Mouse (Mus musculus): ENCODE measurements at regions not wholly inside any gene's neighbourhood (a gene's known extent, or its start where the extent isn't known, plus 50 kb on each side); places are given as distances from the start of the nearest gene placed in this dataset.
"Not testable (repeated sequence)": the region's sequence is repeated elsewhere in the genome, so short reads cannot be mapped to it uniquely, and the experiment has no call there.

GRCm38 (mm10) chr3:8310379-8311128 is 1299.3 kb downstream of the Zfp704 start:
- peak; percentile 41 for DNase-seq (ENCODE audit: low spot score)

- no peak for DNase-seq (ENCODE audit: low spot score)
Measured at GRCm38 (mm10) chr3:8307296-8307695, 1302.6 kb downstream of the Zfp704 start.

- DNase-seq (ENCODE audit: low spot score): no peak
Measured at GRCm38 (mm10) chr3:8304784-8305183, 1305.1 kb downstream of the Zfp704 start.

- DNase-seq (ENCODE audit: low spot score): no peak
Measured at GRCm38 (mm10) chr3:8293036-8293435, 1316.8 kb downstream of the Zfp704 start.

- no peak for DNase-seq (ENCODE audit: low spot score)
Measured at GRCm38 (mm10) chr3:8289558-8289957, 1320.3 kb downstream of the Zfp704 start.

GRCm38 (mm10) chr3:8288437-8288836 is 1321.4 kb downstream of the Zfp704 start:
- no peak for DNase-seq (ENCODE audit: low spot score)

- no peak for DNase-seq (ENCODE audit: low spot score)
Measured at GRCm38 (mm10) chr3:8284655-8285428, 1325.0 kb downstream of the Zfp704 start.

GRCm38 (mm10) chr3:8282411-8282810 is 1327.5 kb downstream of the Zfp704 start:
- DNase-seq (ENCODE audit: low spot score): no peak

- DNase-seq (ENCODE audit: low spot score): no peak
Measured at GRCm38 (mm10) chr3:8276661-8277060, 1333.2 kb downstream of the Zfp704 start.

- no peak for DNase-seq (ENCODE audit: low spot score)
Measured at GRCm38 (mm10) chr3:8270935-8271298, 1339.0 kb downstream of the Zfp704 start.

GRCm38 (mm10) chr3:8270009-8270934 is 1339.6 kb downstream of the Zfp704 start:
- no peak for DNase-seq (ENCODE audit: low spot score)

- no peak for DNase-seq (ENCODE audit: low spot score)
Measured at GRCm38 (mm10) chr3:8265783-8266182, 1344.1 kb downstream of the Zfp704 start.

- DNase-seq (ENCODE audit: low spot score): no peak
Measured at GRCm38 (mm10) chr3:8264366-8265033, 1345.4 kb downstream of the Zfp704 start.

- DNase-seq (ENCODE audit: low spot score): no peak
Measured at GRCm38 (mm10) chr3:8257293-8257692, 1352.6 kb downstream of the Zfp704 start.

- DNase-seq (ENCODE audit: low spot score): no peak
Measured at GRCm38 (mm10) chr3:8252311-8252710, 1357.6 kb downstream of the Zfp704 start.

- DNase-seq (ENCODE audit: low spot score): no peak
Measured at GRCm38 (mm10) chr3:8248911-8249310, 1361.0 kb downstream of the Zfp704 start.

- not testable (repeated sequence) for DNase-seq (ENCODE audit: low spot score)
Measured at GRCm38 (mm10) chr3:8245822-8246221, 1364.1 kb downstream of the Zfp704 start.

- peak; percentile 79 for DNase-seq (ENCODE audit: low spot score)
Measured at GRCm38 (mm10) chr3:8245195-8245789, 1364.6 kb downstream of the Zfp704 start.

- peak; percentile 61 for DNase-seq (ENCODE audit: low spot score)
Measured at GRCm38 (mm10) chr3:8244526-8245194, 1365.2 kb downstream of the Zfp704 start.

GRCm38 (mm10) chr3:8206623-8207404 is 1403.1 kb downstream of the Zfp704 start:
- no peak for DNase-seq (ENCODE audit: low spot score)
